Mouse (Mus musculus) liver, adult 2 months (tissue): ENCODE results near the gene Mapk9.

Experiments
- CTCF ChIP-seq: fragments of 200-500 bp; IDR thresholded peaks from 2 replicates; pipeline ENCODE4 v1.5.1; 2011; ENCODE audit warnings: low read depth, low read length, control low read depth
- POLR2A ChIP-seq: fragments of 200-500 bp; IDR thresholded peaks from 2 replicates; pipeline ENCODE4 v1.6.1; 2011; ENCODE audit warnings: low read length, control low read depth; ENCODE audit not compliant: insufficient read depth; ENCODE audit errors: extremely low read depth

DNA sequence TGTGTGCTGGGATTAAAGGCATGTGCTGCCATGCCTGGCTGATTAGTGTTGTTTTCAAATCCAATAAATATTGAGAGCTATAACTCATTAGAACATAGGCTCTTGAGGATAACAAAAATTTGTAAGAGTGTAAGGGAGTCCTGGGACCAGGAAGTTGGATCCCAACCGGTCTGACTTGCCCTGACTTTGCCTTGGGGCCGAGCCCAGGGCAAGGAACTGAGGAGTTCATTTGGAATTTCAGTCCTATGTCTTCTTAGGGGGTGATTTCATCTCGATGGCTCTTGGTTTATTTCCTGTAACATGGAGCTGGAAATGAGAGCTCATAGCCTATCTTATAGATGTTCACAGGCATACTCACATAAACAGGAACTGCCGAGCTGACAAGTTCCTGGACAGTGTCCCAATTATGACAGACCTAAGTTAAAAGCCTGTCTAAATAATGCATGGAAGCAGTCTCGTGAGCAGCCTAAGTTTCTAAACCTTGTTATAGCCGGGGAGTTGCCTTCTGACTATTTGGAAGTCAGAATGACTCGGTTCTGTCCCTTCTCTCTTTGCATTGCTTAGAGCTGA lies 17.3 kb upstream of the Mapk9 start:
- no peak for TF ChIP-seq CTCF
- no peak for TF ChIP-seq POLR2A
